In the genomic region with DNA sequence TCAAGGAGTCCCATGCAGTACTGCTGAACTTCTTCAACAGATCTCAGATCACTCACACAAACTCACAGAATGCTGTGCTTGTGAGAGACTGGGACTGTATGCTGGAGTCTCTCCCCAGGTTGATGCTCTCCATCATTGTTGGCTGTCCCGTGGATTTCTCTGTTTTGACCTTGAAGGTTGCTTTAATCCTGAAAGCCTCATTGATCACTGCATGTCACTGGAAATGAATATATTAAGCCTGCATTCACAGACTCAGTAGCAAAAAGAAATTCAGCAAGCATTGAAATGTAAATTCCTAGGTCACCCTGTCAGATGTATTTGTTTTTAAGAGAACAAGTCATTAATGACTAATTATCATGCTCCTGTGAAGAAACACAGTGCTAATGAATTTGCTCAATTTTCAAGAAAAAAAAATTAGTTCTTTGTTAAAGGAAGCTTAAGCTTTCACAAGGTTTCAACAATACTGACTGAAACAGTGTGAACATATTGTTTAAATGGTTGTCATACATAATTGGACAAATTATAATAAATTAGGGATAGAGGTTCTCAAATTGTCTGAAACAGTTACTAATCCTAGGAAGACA, we compare ENCODE assay signal across 22 mouse cellular contexts.
DNase-seq lines count a peak whose midpoint lies in the region; ATAC-seq lines count a peak whose summit lies in the region.
"Had no signal": no experiment of that assay in that cellular context is flagged by ENCODE, and none has a peak within 500 bp of the region (broad histone marks: within the 10 kb centered on the region; RNA-seq: fewer than 3 reads in every experiment).

No protein-coding gene starts in this region.

- H3K4me3 ChIP-seq in heart, embryonic 11.5 days (ENCODE audit: low read depth, low read length) = no peak overlapping the region
- H3K4me3 ChIP-seq in midbrain, embryonic 14.5 days (replicated peaks; ENCODE audit: low read depth, low read length) = no peak overlapping the region
- H3K4me3 ChIP-seq in midbrain, embryonic 15.5 days = no peak overlapping the region
- H3K4me3 ChIP-seq in forebrain, embryonic 15.5 days = no peak overlapping the region
- H3K4me3 ChIP-seq: embryonic facial prominence, embryonic 10.5 days; heart, embryonic 13.5 days; hindbrain, embryonic 15.5 days; left cerebral cortex, adult 2 months; liver, embryonic 15.5 days; neural tube, embryonic 12.5 days had no signal

- no peak for ATAC-seq in heart, embryonic 11.5 days (replicated peaks; ENCODE audit: insufficient number of reproducible peaks, low FRiP score, low TSS enrichment)
- no peak for ATAC-seq in midbrain, embryonic 14.5 days (ENCODE audit: low FRiP score, low TSS enrichment)
- ATAC-seq in midbrain, embryonic 15.5 days (replicated peaks) = no peak
- ATAC-seq in forebrain, embryonic 15.5 days (replicated peaks) = peak; percentile 81
- ATAC-seq: activated CD4-positive, CD25-positive, alpha-beta regulatory T cell, adult 4 months had no signal

- no peak overlapping the region for H3K4me2 ChIP-seq in heart, embryonic 11.5 days
- H3K4me2 ChIP-seq in midbrain, embryonic 14.5 days (ENCODE audit: low read length) = no peak overlapping the region
- no peak overlapping the region for H3K4me2 ChIP-seq in midbrain, embryonic 15.5 days
- H3K4me2 ChIP-seq in forebrain, embryonic 15.5 days (replicated peaks) = no peak overlapping the region
- H3K4me2 ChIP-seq: heart, embryonic 13.5 days; hindbrain, embryonic 15.5 days; liver, embryonic 15.5 days; neural tube, embryonic 12.5 days had no signal

- peak; percentile 74 for DNase-seq in heart, adult 11 months
- peak; percentile 5 for DNase-seq in midbrain, embryonic 14.5 days
- no peak for DNase-seq in B cell, adult 2 months
- DNase-seq in thymus, postnatal 14 days = no peak
- DNase-seq: adrenal gland, adult 8-10 months; cerebellum, adult 8-10 months; gastrocnemius, postnatal 14 days; heart, adult 18-20 months; heart, postnatal 14 days; kidney, adult 2 months had no signal

- no peaks in the 10 kb centered on the region for H3K27me3 ChIP-seq in heart, embryonic 11.5 days (ENCODE audit: control insufficient read depth, insufficient read depth, low read length)
- no peaks in the 10 kb centered on the region for H3K27me3 ChIP-seq in midbrain, embryonic 14.5 days (ENCODE audit: control insufficient read depth, insufficient read depth, low read length)
- H3K27me3 ChIP-seq in midbrain, embryonic 15.5 days (replicated peaks) = no peaks in the 10 kb centered on the region
- H3K27me3 ChIP-seq in forebrain, embryonic 15.5 days = no peaks in the 10 kb centered on the region
- H3K27me3 ChIP-seq: heart, embryonic 13.5 days; hindbrain, embryonic 15.5 days; liver, embryonic 15.5 days; neural tube, embryonic 12.5 days had no signal

- H3K27ac ChIP-seq in heart, embryonic 11.5 days (ENCODE audit: low read depth, low read length) = no peak overlapping the region
- H3K27ac ChIP-seq in midbrain, embryonic 14.5 days (replicated peaks; ENCODE audit: low read depth, low read length) = no peak overlapping the region
- no peak overlapping the region for H3K27ac ChIP-seq in midbrain, embryonic 15.5 days
- H3K27ac ChIP-seq in forebrain, embryonic 15.5 days (replicated peaks) = no peak overlapping the region
- H3K27ac ChIP-seq: embryonic facial prominence, embryonic 10.5 days; heart, embryonic 13.5 days; hindbrain, embryonic 15.5 days; kidney, postnatal 0 days; left cerebral cortex, adult 2 months; liver, embryonic 15.5 days; macrophage; neural tube, embryonic 12.5 days had no signal

- H3K4me1 ChIP-seq in heart, embryonic 11.5 days (ENCODE audit: control insufficient read depth, insufficient read depth, low read length) = no peaks in the 10 kb centered on the region
- no peaks in the 10 kb centered on the region for H3K4me1 ChIP-seq in midbrain, embryonic 14.5 days (ENCODE audit: control insufficient read depth, insufficient read depth, low read length)
- H3K4me1 ChIP-seq in midbrain, embryonic 15.5 days = no peaks in the 10 kb centered on the region
- no peaks in the 10 kb centered on the region for H3K4me1 ChIP-seq in forebrain, embryonic 15.5 days
- H3K4me1 ChIP-seq: embryonic facial prominence, embryonic 10.5 days; heart, embryonic 13.5 days; hindbrain, embryonic 15.5 days; liver, embryonic 15.5 days; neural tube, embryonic 12.5 days had no signal

- no peaks in the 10 kb centered on the region for H3K9me3 ChIP-seq in heart, embryonic 11.5 days (replicated peaks; ENCODE audit: control insufficient read depth, low read length)
- H3K9me3 ChIP-seq in midbrain, embryonic 14.5 days (ENCODE audit: control insufficient read depth, low read length) = no peaks in the 10 kb centered on the region
- no peaks in the 10 kb centered on the region for H3K9me3 ChIP-seq in midbrain, embryonic 15.5 days
- H3K9me3 ChIP-seq in forebrain, embryonic 15.5 days = no peaks in the 10 kb centered on the region
- H3K9me3 ChIP-seq: embryonic facial prominence, embryonic 10.5 days; heart, embryonic 13.5 days; hindbrain, embryonic 15.5 days; liver, embryonic 15.5 days; neural tube, embryonic 12.5 days had no signal

- no peaks in the 10 kb centered on the region for H3K36me3 ChIP-seq in heart, embryonic 11.5 days (ENCODE audit: control insufficient read depth, insufficient read depth, low read length)
- no peaks in the 10 kb centered on the region for H3K36me3 ChIP-seq in midbrain, embryonic 14.5 days (ENCODE audit: control insufficient read depth, insufficient read depth, low read length)
- no peaks in the 10 kb centered on the region for H3K36me3 ChIP-seq in midbrain, embryonic 15.5 days (replicated peaks)
- H3K36me3 ChIP-seq in forebrain, embryonic 15.5 days = no peaks in the 10 kb centered on the region
- H3K36me3 ChIP-seq: embryonic facial prominence, embryonic 10.5 days; heart, embryonic 13.5 days; hindbrain, embryonic 15.5 days; liver, embryonic 15.5 days; neural tube, embryonic 12.5 days had no signal

- no peak overlapping the region for H3K9ac ChIP-seq in heart, embryonic 11.5 days (ENCODE audit: low read depth, low read length)
- H3K9ac ChIP-seq in midbrain, embryonic 14.5 days (replicated peaks; ENCODE audit: low read length) = no peak overlapping the region
- no peak overlapping the region for H3K9ac ChIP-seq in midbrain, embryonic 15.5 days
- no peak overlapping the region for H3K9ac ChIP-seq in forebrain, embryonic 15.5 days (replicated peaks)
- H3K9ac ChIP-seq: heart, embryonic 13.5 days; hindbrain, embryonic 15.5 days; liver, embryonic 15.5 days; neural tube, embryonic 12.5 days had no signal

- WGBS in heart, embryonic 11.5 days (ENCODE audit: insufficient replicate concordance) = 60% methylated on average over 1 of the region's 1 CpGs
- 6% methylated on average over 1 of the region's 1 CpGs for WGBS in midbrain, embryonic 14.5 days
- WGBS in midbrain, embryonic 15.5 days = 6% methylated on average over 1 of the region's 1 CpGs
- 2% methylated on average over 1 of the region's 1 CpGs for WGBS in forebrain, embryonic 15.5 days

Comparison
In these comparisons a context has a peak if more than half of its experiments do, and no peak if none do; other contexts are left out.
1. DNase-seq: peak in heart, adult 11 months (single experiment) and midbrain, embryonic 14.5 days (single experiment); none in B cell, adult 2 months (0 of 2) and thymus, postnatal 14 days (single experiment).